Mouse (Mus musculus) duodenum, adult 2 months (tissue): ENCODE results near the gene Adra2c. TPM values are rescaled to one million over a fixed set of nuclear protein-coding genes. Genes with fewer than 3 reads are reported as not detected.

Source experiments
- polyA plus RNA-seq: library from polyadenylated mRNA; depleted of rRNA; stranded (reverse); fragments of >200 nt; gene quantifications from 2 replicates; pipeline ENCODE4 v1.2.3, GENCODE M21; 2012; ENCODE audit warnings: low replicate concordance; rRNA removed

The Adra2c gene
- 0.79 and 2.5 TPM in 2 replicates for polyA plus RNA-seq

DNA sequence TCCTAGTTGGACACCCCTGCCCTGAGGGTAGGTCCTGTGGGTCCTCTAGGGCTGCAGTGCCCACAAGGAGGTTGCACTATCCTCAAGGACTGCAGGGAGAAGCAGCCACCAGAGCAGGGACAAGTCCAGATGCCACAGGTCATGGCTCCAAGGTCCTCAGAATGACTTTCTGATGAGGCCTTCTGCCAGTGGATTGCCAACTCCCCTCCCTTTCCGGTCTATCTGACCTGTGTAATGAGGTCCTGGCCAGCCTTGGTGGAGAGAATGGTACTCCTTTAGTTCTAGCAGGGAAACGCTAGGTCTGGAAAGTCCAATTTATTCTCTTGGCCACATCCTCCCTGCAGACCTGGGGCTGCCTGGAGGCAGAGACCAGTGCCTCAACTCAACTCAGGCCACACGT is at the start of gene Adra2c:
Gene Adra2c (plus strand): TSS at position 301 of the 400 bp plus-strand sequence.

Other genes with a start within 250 kb of the Adra2c start
- 60.5 and 197 TPM in 2 replicates for gene Hgfac, start 236.8 kb upstream of the Adra2c start, polyA plus RNA-seq
- 1.1 and 1.9 TPM in 2 replicates for gene Dok7, start 221.6 kb upstream of the Adra2c start, polyA plus RNA-seq
- 6.7 and 9.4 TPM in 2 replicates for gene Lrpap1, start 172.6 kb upstream of the Adra2c start, polyA plus RNA-seq
- gene Hmx1, start 110.8 kb downstream of the Adra2c start, polyA plus RNA-seq, result not detected in 2 replicates
- gene Cpz, start 247.4 kb downstream of the Adra2c start, polyA plus RNA-seq, result 1.3 and 1.8 TPM in 2 replicates